Mouse (Mus musculus): ENCODE data around the gene Stim2. TPM values are rescaled to one million over a fixed set of nuclear protein-coding genes. Genes with fewer than 3 reads are reported as not detected.
A peak's percentile ranks its signal among the peaks of the same experiment; 100 is the strongest.

The Stim2 gene
- polyA plus RNA-seq, 1 experiment from 2014 or later = 27.2 TPM

DNA sequence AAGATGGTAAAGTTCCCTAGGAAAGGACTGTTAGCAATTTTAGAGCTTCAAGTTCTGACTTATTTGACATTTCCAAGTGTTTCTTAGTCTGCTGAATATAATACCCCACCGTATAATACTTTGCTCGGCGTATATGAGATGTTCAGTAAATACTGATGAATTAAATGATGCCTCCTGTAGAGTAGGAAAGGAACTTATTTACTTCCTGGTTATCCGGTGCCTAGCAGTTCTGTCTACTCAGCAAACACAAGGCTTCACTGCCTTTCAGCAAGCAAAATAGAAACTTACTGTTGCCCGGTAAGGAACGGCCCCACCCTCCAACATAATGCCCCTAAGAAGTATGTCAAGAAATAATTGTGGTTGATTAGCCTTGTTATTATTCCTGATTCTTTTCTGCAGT, 1.5 kb upstream of the Stim2 start:
- H3K9me3 ChIP-seq = no peaks in the 10 kb centered on the region
- no peak overlapping the region for H3K4me2 ChIP-seq (replicated peaks)
- ATAC-seq (replicated peaks) = no peak
- no peak overlapping the region for H3K27ac ChIP-seq (replicated peaks)
- no peaks in the 10 kb centered on the region for H3K36me3 ChIP-seq
- H3K27me3 ChIP-seq = no peaks in the 10 kb centered on the region
- WGBS = 94% methylated on average over 6 of the region's 6 CpGs
- H3K4me3 ChIP-seq = no peak overlapping the region
- H3K4me1 ChIP-seq = peaks cover 46% of the 10 kb centered on the region
- no peak overlapping the region for H3K9ac ChIP-seq (replicated peaks)

GRCm38 (mm10) chr5:53998743-53999460, 603 bp downstream of the Stim2 start:
- H3K4me2 ChIP-seq (replicated peaks) = peak overlapping the region; percentile 63
- peaks cover 42% of the 10 kb centered on the region for H3K4me1 ChIP-seq
- H3K9me3 ChIP-seq = no peaks in the 10 kb centered on the region
- peak overlapping the region; percentile 78 for H3K9ac ChIP-seq (replicated peaks)
- ATAC-seq (replicated peaks) = peak; percentile 51
- H3K27ac ChIP-seq (replicated peaks) = peak overlapping the region; percentile 89
- peak overlapping the region; percentile 81 for H3K4me3 ChIP-seq
- H3K27me3 ChIP-seq = no peaks in the 10 kb centered on the region
- no peaks in the 10 kb centered on the region for H3K36me3 ChIP-seq
- under 1% methylated on average over 68 of the region's 76 CpGs for WGBS

DNA sequence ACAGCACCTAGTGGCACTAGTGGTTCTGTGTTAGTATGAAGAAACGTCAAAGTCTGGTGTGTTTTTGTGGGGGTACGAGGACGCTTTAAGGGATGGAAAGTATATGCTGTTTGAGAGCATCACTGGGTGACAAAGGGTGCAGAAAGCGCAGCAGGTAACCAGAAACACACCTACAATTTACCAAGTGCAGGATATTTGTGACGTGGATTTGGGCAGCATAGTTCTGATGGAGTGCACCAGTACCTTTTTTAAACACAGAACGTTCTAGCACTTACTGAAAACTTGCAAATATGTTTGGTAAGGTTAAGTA, 1.1 kb downstream of the Stim2 start:
- no peaks in the 10 kb centered on the region for H3K36me3 ChIP-seq
- H3K27me3 ChIP-seq = no peaks in the 10 kb centered on the region
- peaks cover 42% of the 10 kb centered on the region for H3K4me1 ChIP-seq
- no peaks in the 10 kb centered on the region for H3K9me3 ChIP-seq
- peak overlapping the region; percentile 89 for H3K27ac ChIP-seq (replicated peaks)
- under 1% methylated on average over 6 of the region's 6 CpGs for WGBS
- H3K4me2 ChIP-seq (replicated peaks) = peak overlapping the region; percentile 63
- H3K4me3 ChIP-seq = peak overlapping the region; percentile 81
- ATAC-seq (replicated peaks) = no peak
- H3K9ac ChIP-seq (replicated peaks) = peak overlapping the region; percentile 78

DNA sequence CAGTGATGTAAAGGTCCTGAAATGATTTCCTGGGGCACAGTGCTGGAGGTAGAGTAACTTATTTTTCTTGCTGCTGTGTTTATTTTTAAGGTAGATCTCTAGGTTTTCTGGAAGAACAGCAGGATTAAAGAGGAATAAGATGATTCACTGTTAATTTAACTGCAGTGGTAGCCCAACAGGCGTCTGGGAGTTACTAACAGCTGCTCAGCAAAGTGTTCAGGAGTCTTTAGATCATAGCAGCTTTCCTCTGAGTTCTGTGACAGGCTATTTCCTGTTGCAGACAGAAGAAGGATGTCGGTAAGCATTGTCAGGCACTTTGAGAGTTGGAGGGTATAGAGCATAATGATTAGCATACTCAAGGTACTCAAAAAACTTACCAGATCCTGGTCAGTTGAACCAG, 1.5 kb downstream of the Stim2 start:
- H3K27ac ChIP-seq (replicated peaks) = no peak overlapping the region

DNA sequence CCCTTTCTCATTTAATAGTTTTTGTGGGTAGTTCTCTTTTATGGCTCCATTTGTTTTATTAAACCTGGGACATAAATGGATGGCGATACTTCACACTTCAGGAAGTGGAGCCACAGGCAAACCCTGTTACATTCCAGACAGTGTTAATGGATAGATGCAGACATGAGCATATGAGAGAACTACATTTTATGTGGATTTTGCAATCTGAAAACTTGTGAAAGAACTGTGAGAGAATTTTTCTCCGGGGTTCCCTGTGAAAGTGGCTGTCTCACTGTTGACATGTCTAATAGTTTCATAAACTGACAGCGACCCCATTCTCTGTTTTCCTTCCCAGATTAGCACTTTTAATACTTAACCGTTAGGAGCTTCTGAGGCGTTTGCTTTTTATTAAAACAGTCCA, 2.7 kb downstream of the Stim2 start:
- H3K27ac ChIP-seq (replicated peaks) = no peak overlapping the region
- H3K9me3 ChIP-seq = no peaks in the 10 kb centered on the region
- ATAC-seq (replicated peaks) = no peak
- no peak overlapping the region for H3K9ac ChIP-seq (replicated peaks)
- H3K4me2 ChIP-seq (replicated peaks) = no peak overlapping the region
- WGBS = 65% methylated on average over 5 of the region's 5 CpGs
- no peak overlapping the region for H3K4me3 ChIP-seq
- H3K27me3 ChIP-seq = no peaks in the 10 kb centered on the region
- H3K4me1 ChIP-seq = peaks cover 37% of the 10 kb centered on the region
- H3K36me3 ChIP-seq = no peaks in the 10 kb centered on the region

More for the DNA sequence above, 1.5 kb downstream of the Stim2 start:
- Histone ChIP-seq H3K9me3 (no peaks in the 10 kb centered on the region), H3K9ac (replicated peaks) (peak overlapping the region; percentile 78), H3K4me3 (peak overlapping the region; percentile 81), H3K4me2 (replicated peaks) (peak overlapping the region; percentile 63), H3K4me1 (peaks cover 42% of the 10 kb centered on the region), H3K27me3 (no peaks in the 10 kb centered on the region), H3K36me3 (no peaks in the 10 kb centered on the region)
- no peak for ATAC-seq (replicated peaks)
- WGBS = 0% methylated on average over 2 of the region's 2 CpGs

DNA sequence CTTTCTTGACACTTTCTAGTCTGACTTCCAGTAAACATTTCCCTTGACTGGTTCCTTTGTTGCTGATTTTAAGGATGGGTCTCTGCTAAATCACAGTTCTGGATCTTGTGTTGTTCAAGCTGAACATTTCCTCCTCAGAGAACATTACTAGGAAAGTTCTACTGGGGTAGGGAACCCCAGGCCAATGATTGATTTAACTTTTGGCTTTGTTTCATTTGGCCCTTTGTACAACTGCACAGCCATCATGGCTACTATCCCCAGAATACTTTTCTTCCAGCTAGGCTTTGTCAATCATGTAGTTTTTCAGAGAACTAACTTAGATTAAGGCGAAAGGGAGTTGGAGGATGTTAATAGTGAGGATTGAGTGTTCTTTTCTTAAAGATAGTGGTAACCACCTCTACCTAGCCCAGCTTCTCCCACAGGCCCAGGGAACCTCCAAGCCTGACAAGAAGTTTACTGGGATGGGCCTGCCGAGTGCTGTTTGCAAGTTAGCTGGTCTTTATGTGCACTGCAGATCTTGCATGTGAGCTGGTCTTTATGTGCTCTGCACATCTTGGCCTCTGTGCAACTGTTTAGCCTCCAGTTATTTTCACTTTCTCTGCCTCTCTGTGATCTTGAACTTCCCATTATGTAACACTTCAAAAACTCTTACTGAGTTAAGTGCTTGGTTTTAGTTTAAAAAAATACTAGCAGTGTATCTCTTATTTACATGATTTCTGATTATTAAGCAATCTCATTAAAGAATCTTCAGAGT, 7.0 kb downstream of the Stim2 start:
- no peak overlapping the region for H3K4me2 ChIP-seq (replicated peaks)
- no peaks in the 10 kb centered on the region for H3K27me3 ChIP-seq
- H3K4me1 ChIP-seq = peaks cover 21% of the 10 kb centered on the region
- H3K27ac ChIP-seq (replicated peaks) = no peak overlapping the region
- H3K36me3 ChIP-seq = no peaks in the 10 kb centered on the region
- WGBS = 66% methylated on average over 2 of the region's 2 CpGs
- H3K4me3 ChIP-seq = no peak overlapping the region
- no peak for ATAC-seq (replicated peaks)
- no peaks in the 10 kb centered on the region for H3K9me3 ChIP-seq
- H3K9ac ChIP-seq (replicated peaks) = no peak overlapping the region

DNA sequence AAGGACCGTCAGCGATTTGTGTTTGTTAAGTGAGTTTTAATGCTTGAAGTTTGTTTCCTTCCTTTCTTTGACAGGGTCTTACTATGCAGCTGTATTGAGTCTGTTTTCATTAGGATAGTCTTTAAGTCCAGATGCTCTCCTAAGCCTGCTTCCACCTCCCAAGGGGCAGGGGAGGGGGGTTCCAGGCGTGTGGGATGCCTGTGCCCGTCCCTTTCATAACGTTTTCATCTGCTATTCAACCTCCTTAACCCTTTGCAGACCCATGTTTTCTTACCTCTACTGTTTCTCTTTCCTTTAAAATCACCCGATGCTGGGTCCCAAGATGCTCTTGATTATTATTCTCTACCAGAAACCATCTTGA, 7.5 kb downstream of the Stim2 start:
- no peak for ATAC-seq (replicated peaks)
- H3K4me2 ChIP-seq (replicated peaks) = no peak overlapping the region
- no peaks in the 10 kb centered on the region for H3K36me3 ChIP-seq
- H3K4me3 ChIP-seq = no peak overlapping the region
- H3K4me1 ChIP-seq = peaks cover 17% of the 10 kb centered on the region
- H3K27ac ChIP-seq (replicated peaks) = no peak overlapping the region
- H3K9me3 ChIP-seq = no peaks in the 10 kb centered on the region
- H3K27me3 ChIP-seq = no peaks in the 10 kb centered on the region
- 35% methylated on average over 6 of the region's 6 CpGs for WGBS
- H3K9ac ChIP-seq (replicated peaks) = no peak overlapping the region

GRCm38 (mm10) chr5:54006845-54007244, 8.5 kb downstream of the Stim2 start:
- Histone ChIP-seq H3K4me1 (peaks cover 13% of the 10 kb centered on the region), H3K9me3 (no peaks in the 10 kb centered on the region), H3K27me3 (no peaks in the 10 kb centered on the region), H3K36me3 (no peaks in the 10 kb centered on the region), H3K27ac (replicated peaks) (no peak overlapping the region), H3K9ac (replicated peaks) (no peak overlapping the region), H3K4me2 (replicated peaks) (no peak overlapping the region), H3K4me3 (no peak overlapping the region)
- no peak for ATAC-seq (replicated peaks)
- 100% methylated on average over 1 of the region's 1 CpGs for WGBS

DNA sequence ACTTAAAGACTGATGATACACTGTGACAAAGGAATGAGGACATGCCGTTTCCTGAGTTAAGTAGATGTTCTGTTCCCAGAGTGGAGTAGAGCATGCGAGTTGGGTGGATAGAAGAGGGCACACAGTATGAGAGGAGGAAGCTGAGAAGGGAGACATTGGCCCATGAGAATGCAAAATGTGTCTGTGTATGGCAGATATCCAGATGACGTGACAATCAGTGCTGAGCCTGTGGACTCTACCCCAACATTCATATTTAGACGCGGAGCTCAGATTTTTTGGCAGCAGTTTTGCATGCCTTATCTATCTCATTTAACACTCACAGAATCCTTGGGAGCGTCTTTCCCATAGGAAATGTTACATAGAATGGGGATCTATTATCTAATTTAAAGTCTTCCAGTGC, 9.3 kb downstream of the Stim2 start:
- ATAC-seq (replicated peaks) = no peak
- no peaks in the 10 kb centered on the region for H3K9me3 ChIP-seq
- WGBS = 79% methylated on average over 6 of the region's 6 CpGs

GRCm38 (mm10) chr5:54013271-54013670, 15.0 kb downstream of the Stim2 start:
- Histone ChIP-seq H3K4me1 (no peaks in the 10 kb centered on the region), H3K9me3 (no peaks in the 10 kb centered on the region), H3K27me3 (no peaks in the 10 kb centered on the region), H3K36me3 (no peaks in the 10 kb centered on the region), H3K9ac (replicated peaks) (no peak overlapping the region), H3K27ac (replicated peaks) (no peak overlapping the region), H3K4me3 (no peak overlapping the region), H3K4me2 (replicated peaks) (no peak overlapping the region)
- no peak for ATAC-seq (replicated peaks)
- 87% methylated on average over 1 of the region's 1 CpGs for WGBS

More for the DNA sequence above, 9.3 kb downstream of the Stim2 start:
- no peak overlapping the region for H3K27ac ChIP-seq (replicated peaks)
- no peaks in the 10 kb centered on the region for H3K36me3 ChIP-seq
- no peaks in the 10 kb centered on the region for H3K27me3 ChIP-seq
- H3K9ac ChIP-seq (replicated peaks) = no peak overlapping the region
- peaks cover 7% of the 10 kb centered on the region for H3K4me1 ChIP-seq
- H3K4me2 ChIP-seq (replicated peaks) = no peak overlapping the region
- H3K4me3 ChIP-seq = no peak overlapping the region

GRCm38 (mm10) chr5:54017143-54017542, 18.8 kb downstream of the Stim2 start:
- WGBS = 32% methylated on average over 7 of the region's 7 CpGs

DNA sequence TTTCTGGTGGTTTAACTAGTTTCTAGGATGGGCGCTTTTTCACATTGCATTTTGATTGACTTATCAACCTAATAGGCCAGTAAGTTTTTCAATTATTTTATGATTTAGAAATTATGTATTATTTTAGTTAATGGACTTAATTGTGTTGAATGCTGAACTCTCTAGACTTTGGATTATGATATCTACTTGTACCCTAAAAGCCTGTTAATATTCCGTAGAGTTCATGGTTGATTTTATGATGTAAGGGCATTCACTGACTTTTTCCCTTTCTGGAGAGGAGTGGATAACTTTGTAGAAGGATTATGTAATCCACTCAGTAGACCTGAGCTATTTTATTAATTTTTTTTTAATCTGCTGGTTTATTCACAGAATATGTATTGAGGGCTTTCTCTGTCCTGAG, 20.6 kb downstream of the Stim2 start:
- WGBS = 96% methylated on average over 2 of the region's 2 CpGs
- Histone ChIP-seq H3K4me1 (no peaks in the 10 kb centered on the region), H3K27ac (replicated peaks) (no peak overlapping the region), H3K27me3 (no peaks in the 10 kb centered on the region), H3K4me2 (replicated peaks) (no peak overlapping the region), H3K9ac (replicated peaks) (no peak overlapping the region), H3K4me3 (no peak overlapping the region), H3K36me3 (no peaks in the 10 kb centered on the region), H3K9me3 (no peaks in the 10 kb centered on the region)
- no peak for ATAC-seq (replicated peaks)

More at GRCm38 (mm10) chr5:54017143-54017542, 18.8 kb downstream of the Stim2 start:
- no peak overlapping the region for H3K4me2 ChIP-seq (replicated peaks)
- no peak for ATAC-seq (replicated peaks)
- no peaks in the 10 kb centered on the region for H3K27me3 ChIP-seq
- no peaks in the 10 kb centered on the region for H3K9me3 ChIP-seq
- no peak overlapping the region for H3K27ac ChIP-seq (replicated peaks)
- no peak overlapping the region for H3K9ac ChIP-seq (replicated peaks)
- no peaks in the 10 kb centered on the region for H3K36me3 ChIP-seq
- H3K4me3 ChIP-seq = no peak overlapping the region
- no peaks in the 10 kb centered on the region for H3K4me1 ChIP-seq

All from forebrain, embryonic 15.5 days (tissue).